Mouse (Mus musculus) embryonic facial prominence, embryonic 14.5 days (tissue): ENCODE measurements around the gene Rabep1. TPM values are rescaled to one million over a fixed set of nuclear protein-coding genes. Genes with fewer than 3 reads are reported as not detected.

Experiments
- ATAC-seq: fragments of 200-750 bp; cut with Nextera tagmentation; 2 replicates; pipeline ENCODE4 v1.8.0; 2017; ENCODE audit warnings: low read depth, moderate number of reproducible peaks, moderate TSS enrichment
- DNase-seq: peaks from one replicate; pipeline ENCODE4 v3.0.0-alpha.2; 2015; ENCODE audit warnings: low spot score
- H3K27ac ChIP-seq: fragments of 300-500 bp; sonication (generic); replicated peaks from 2 replicates; pipeline ENCODE4 v1.5.1; 2014; ENCODE audit warnings: low read depth, mild to moderate bottlenecking, low read length, moderate library complexity
- H3K27me3 ChIP-seq: fragments of 300-500 bp; sonication (generic); replicated peaks from 2 replicates; pipeline ENCODE4 v1.6.1; 2014; ENCODE audit warnings: low read length; ENCODE audit not compliant: control insufficient read depth, insufficient read depth
- H3K36me3 ChIP-seq: fragments of 300-500 bp; sonication (generic); 2 replicates; pipeline ENCODE4 v1.6.1; 2014; ENCODE audit warnings: low read length, mixed read lengths; ENCODE audit not compliant: control insufficient read depth, insufficient read depth
- H3K4me1 ChIP-seq: fragments of 300-500 bp; sonication (generic); 2 replicates; pipeline ENCODE4 v1.6.1; 2014; ENCODE audit warnings: antibody characterized with exemption, low read length; ENCODE audit not compliant: control insufficient read depth, insufficient read depth
- H3K4me2 ChIP-seq: fragments of 300-500 bp; sonication (generic); 2 replicates; pipeline ENCODE4 v1.6.1; 2014; ENCODE audit warnings: low read depth, mild to moderate bottlenecking, low read length, moderate library complexity, mixed read lengths
- H3K4me3 ChIP-seq: fragments of 300-500 bp; sonication (generic); 2 replicates; pipeline ENCODE4 v1.5.1; 2014; ENCODE audit warnings: low read depth, mild to moderate bottlenecking, low read length
- H3K9ac ChIP-seq: fragments of 300-500 bp; sonication (generic); 2 replicates; pipeline ENCODE4 v1.6.1; 2014; ENCODE audit warnings: low read depth, mild to moderate bottlenecking, low read length, moderate library complexity, mixed read lengths
- H3K9me3 ChIP-seq: fragments of 300-500 bp; sonication (generic); 2 replicates; pipeline ENCODE4 v1.6.1; 2016; ENCODE audit warnings: low read length; ENCODE audit not compliant: control insufficient read depth
- WGBS: fragments of 180-500 bp; shearing (Covaris S2); extraction: QIAGEN DNeasy Blood & Tissue Kit; methylation state at CpG from one replicate; pipeline ENCODE4 v1.1.7; 2014; 5-methylcytosine and 5-hydroxymethylcytosine counted together
- polyA plus RNA-seq: library from polyadenylated mRNA; unstranded; fragments of >200 nt; fragmentation: Nextera tagmentation; extraction: Ambion mirVana; gene quantifications from 2 replicates; pipeline ENCODE4 v1.2.1, GENCODE M21; 2014

The Rabep1 gene
- polyA plus RNA-seq, 1 experiment from 2014 or later = 31.8 TPM

DNA sequence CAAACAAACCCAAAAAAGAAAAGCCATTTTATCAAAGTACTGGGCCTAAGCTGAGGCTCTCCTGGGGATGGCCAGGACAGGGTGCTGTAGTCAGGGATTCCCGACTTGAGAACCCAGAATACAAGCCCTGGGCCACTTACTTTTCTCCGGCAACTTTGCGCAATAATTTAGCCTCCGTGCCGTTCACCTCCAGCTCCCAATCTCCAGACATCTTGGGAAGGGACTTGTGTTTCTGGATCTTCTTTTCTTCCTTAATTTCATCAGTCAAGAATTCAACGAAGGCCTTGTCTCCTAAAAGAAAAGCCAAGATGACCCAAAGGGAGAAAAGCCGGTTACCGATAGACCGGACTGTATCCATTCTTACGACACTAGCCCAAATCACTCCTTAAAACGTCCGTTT, 137.5 kb downstream of the Rabep1 start:
- Histone ChIP-seq H3K4me3 (peak overlapping the region; percentile 99), H3K4me2 (peak overlapping the region; percentile 80), H3K36me3 (peaks cover 64% of the 10 kb centered on the region), H3K4me1 (peaks cover 11% of the 10 kb centered on the region; the same call in 1 of the 2 replicates), H3K27ac (no peak overlapping the region), H3K9ac (peak overlapping the region; percentile 94), H3K9me3 (no peaks in the 10 kb centered on the region), H3K27me3 (no peaks in the 10 kb centered on the region)
- ATAC-seq (no peak), DNase-seq (no peak)
- WGBS = 8% methylated on average over 12 of the region's 12 CpGs

DNA sequence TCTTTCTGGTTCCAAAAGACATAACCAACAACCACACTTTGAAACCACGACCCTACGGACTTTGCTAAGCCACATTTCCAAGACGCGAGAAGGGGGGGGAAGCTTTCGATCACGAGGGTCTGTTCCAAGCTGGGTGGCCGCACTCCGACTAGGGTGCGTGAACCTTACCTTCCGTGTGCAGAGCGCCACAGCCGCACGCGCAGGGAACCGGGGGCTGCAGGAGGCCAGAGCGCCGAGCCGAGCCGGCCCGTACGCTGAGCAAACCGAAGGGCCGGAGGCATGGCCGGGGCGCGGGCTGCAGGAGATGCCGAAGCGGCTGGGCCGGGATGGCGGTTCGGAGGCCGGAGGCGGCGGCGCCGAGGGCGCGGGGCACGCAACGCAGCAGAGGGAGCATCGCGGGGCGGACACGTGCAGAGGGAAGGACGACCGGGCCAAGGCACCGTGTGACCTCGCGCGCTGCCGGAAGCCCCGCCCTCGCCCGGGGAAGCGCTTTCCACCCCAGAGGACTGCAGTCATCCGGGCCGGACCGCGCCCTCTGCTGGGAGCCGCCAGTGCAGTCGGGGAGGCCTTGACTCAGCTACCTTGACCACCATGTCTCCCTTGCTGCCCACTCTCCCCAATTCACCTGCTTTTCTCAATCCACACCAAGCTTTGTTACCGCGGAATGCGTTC, 138.1 kb downstream of the Rabep1 start, which contains the start of gene C1qbp:
C1qbp (minus strand) TSS at position 470 of the 672 bp plus-strand sequence.
- Histone ChIP-seq H3K4me1 (peaks cover 11% of the 10 kb centered on the region; the same call in 1 of the 2 replicates), H3K4me2 (peak within 1 kb of the TSS; percentile 80), H3K9me3 (no peaks in the 10 kb centered on the region), H3K9ac (peak within 1 kb of the TSS; percentile 94), H3K36me3 (peaks cover 64% of the 10 kb centered on the region), H3K27me3 (no peaks in the 10 kb centered on the region), H3K4me3 (peak within 1 kb of the TSS; percentile 99), H3K27ac (no peak within 1 kb of the TSS; the same call in 1 of the 2 replicates)
- under 1% methylated on average over 37 of the region's 64 CpGs for WGBS
- ATAC-seq = peak; percentile 98
- peak; percentile 92 for DNase-seq

Other genes starting within 250 kb of the Rabep1 start
- not detected in 2 replicates for gene 4930544D05Rik, start 228.9 kb upstream of the Rabep1 start, polyA plus RNA-seq
- 0.51 and 0.58 TPM in 2 replicates for gene Chrne, start 225.6 kb upstream of the Rabep1 start, polyA plus RNA-seq
- 0.38 and 0.60 TPM in 2 replicates for gene Gp1ba, start 205.7 kb upstream of the Rabep1 start, polyA plus RNA-seq
- gene Rnf167, start 197.5 kb upstream of the Rabep1 start, polyA plus RNA-seq = 100 and 105 TPM in 2 replicates
- gene Slc25a11, start 197.3 kb upstream of the Rabep1 start, polyA plus RNA-seq = 147 and 165 TPM in 2 replicates
- 1,605 and 1,712 TPM in 2 replicates for gene Pfn1, start 190.1 kb upstream of the Rabep1 start, polyA plus RNA-seq
- 165 and 289 TPM in 2 replicates for gene Eno3, start 187.6 kb upstream of the Rabep1 start, polyA plus RNA-seq
- 88.9 and 97.1 TPM in 2 replicates for gene Spag7, start 175.4 kb upstream of the Rabep1 start, polyA plus RNA-seq
- gene Camta2, start 156.7 kb upstream of the Rabep1 start, polyA plus RNA-seq = 12.6 and 12.8 TPM in 2 replicates
- gene Inca1, start 144.6 kb upstream of the Rabep1 start, polyA plus RNA-seq = 1.1 TPM in 2 replicates
- 14.4 and 14.8 TPM in 2 replicates for gene Kif1c, start 144.2 kb upstream of the Rabep1 start, polyA plus RNA-seq
- 7.0 and 7.3 TPM in 2 replicates for gene Zfp3, start 80.6 kb upstream of the Rabep1 start, polyA plus RNA-seq
- gene Scimp, start 32.2 kb upstream of the Rabep1 start, polyA plus RNA-seq = 0.50 and 0.83 TPM in 2 replicates
- 118 TPM in 2 replicates for gene Nup88, start 125.2 kb downstream of the Rabep1 start, polyA plus RNA-seq
- 67.3 and 68.3 TPM in 2 replicates for gene Rpain, start 125.4 kb downstream of the Rabep1 start, polyA plus RNA-seq
- 223 and 224 TPM in 2 replicates for gene C1qbp, start 138.2 kb downstream of the Rabep1 start, polyA plus RNA-seq
- 20.3 and 21.3 TPM in 2 replicates for gene Dhx33, start 159.7 kb downstream of the Rabep1 start, polyA plus RNA-seq
- gene Mis12, start 174.8 kb downstream of the Rabep1 start, polyA plus RNA-seq = 29.2 and 30.0 TPM in 2 replicates
- 41.4 and 46.3 TPM in 2 replicates for gene Derl2, start 175.1 kb downstream of the Rabep1 start, polyA plus RNA-seq
- gene 6330403K07Rik, start 188.7 kb downstream of the Rabep1 start, polyA plus RNA-seq = 50.1 and 65.9 TPM in 2 replicates